Comparison of ENCODE assay signal across 11 mouse cellular contexts in the genomic region with DNA sequence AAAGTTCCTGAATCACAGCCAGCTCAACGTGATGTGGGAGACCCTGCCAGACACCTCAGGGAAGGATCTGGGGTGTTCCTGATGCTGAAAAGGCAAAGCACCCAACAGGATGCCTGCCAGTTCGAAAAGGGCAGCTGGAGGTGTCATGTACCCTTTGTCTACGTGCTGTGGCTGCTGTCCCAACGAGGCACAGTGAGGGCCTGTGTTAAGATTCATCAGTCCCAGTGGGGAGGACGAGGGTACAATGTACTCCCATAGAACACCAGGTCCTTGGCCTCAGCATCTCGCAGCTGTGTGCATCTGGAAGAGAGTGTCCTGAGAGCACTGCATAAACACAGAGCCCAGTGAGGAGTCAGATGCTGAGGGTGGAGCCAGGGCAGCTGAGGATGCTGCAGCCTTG.
A peak's percentile ranks its signal among the peaks of the same experiment; 100 is the strongest.
DNase-seq lines count a peak whose midpoint lies in the region; ATAC-seq and TF ChIP-seq lines count a peak whose summit lies in the region.
"Had no signal": no experiment of that assay in that cellular context is flagged by ENCODE, and none has a peak within 500 bp of the region (broad histone marks: within the 10 kb centered on the region; RNA-seq: fewer than 3 reads in every experiment).

No protein-coding gene starts in this region.

- no peak overlapping the region for H3K4me2 ChIP-seq in midbrain, postnatal 0 days (ENCODE audit: low read depth, low read length, poor library complexity, severe bottlenecking)
- H3K4me2 ChIP-seq in midbrain, embryonic 14.5 days (ENCODE audit: low read length): no peak overlapping the region
- no peak overlapping the region for H3K4me2 ChIP-seq in stomach, embryonic 15.5 days

- H3K27me3 ChIP-seq in midbrain, postnatal 0 days (ENCODE audit: insufficient read depth, low read length): no peaks in the 10 kb centered on the region
- no peaks in the 10 kb centered on the region for H3K27me3 ChIP-seq in midbrain, embryonic 14.5 days (ENCODE audit: control insufficient read depth, insufficient read depth, low read length)
- H3K27me3 ChIP-seq in stomach, embryonic 15.5 days (replicated peaks): no peaks in the 10 kb centered on the region

- WGBS in midbrain, postnatal 0 days: 53% methylated on average over 6 of the region's 6 CpGs
- 48% methylated on average over 6 of the region's 6 CpGs for WGBS in midbrain, embryonic 14.5 days
- WGBS in stomach, embryonic 15.5 days: 58% methylated on average over 6 of the region's 6 CpGs

- H3K27ac ChIP-seq in midbrain, postnatal 0 days (ENCODE audit: low read depth, low read length): no peak overlapping the region
- H3K27ac ChIP-seq in midbrain, embryonic 14.5 days (replicated peaks; ENCODE audit: low read depth, low read length): no peak overlapping the region
- H3K27ac ChIP-seq in stomach, embryonic 15.5 days: peak overlapping the region; percentile 74

- no peak for TF ChIP-seq CTCF in midbrain, postnatal 0 days (IDR thresholded peaks at IDR 0.05)

- no peak overlapping the region for H3K4me3 ChIP-seq in midbrain, postnatal 0 days (ENCODE audit: low read depth, low read length)
- H3K4me3 ChIP-seq in midbrain, embryonic 14.5 days (replicated peaks; ENCODE audit: low read depth, low read length): no peak overlapping the region
- H3K4me3 ChIP-seq in stomach, embryonic 15.5 days (replicated peaks): no peak overlapping the region

- no peaks in the 10 kb centered on the region for H3K9me3 ChIP-seq in midbrain, postnatal 0 days (ENCODE audit: low read length)
- no peaks in the 10 kb centered on the region for H3K9me3 ChIP-seq in midbrain, embryonic 14.5 days (ENCODE audit: control insufficient read depth, low read length)
- no peaks in the 10 kb centered on the region for H3K9me3 ChIP-seq in stomach, embryonic 15.5 days

- DNase-seq in midbrain, postnatal 0 days (ENCODE audit: low spot score): peak; percentile 41
- no peak for DNase-seq in midbrain, embryonic 14.5 days
- DNase-seq in heart, adult 8-10 months (ENCODE audit: low spot score): peak; percentile 87
- peak; percentile 12 to 26 for DNase-seq in left cerebral cortex, adult 18-20 months (ENCODE audit: low spot score in 2 of 2)
- DNase-seq in adrenal gland, postnatal 25 days: no peak
- DNase-seq in natural killer cell, adult 2 months (ENCODE audit: low spot score in 2 of 2): no peak
- no peak for DNase-seq in thymus, adult 18-20 months
- DNase-seq: kidney, postnatal 25 days; thymus, postnatal 36 days had no signal

- no peak overlapping the region for H3K9ac ChIP-seq in midbrain, postnatal 0 days (replicated peaks; ENCODE audit: low read length, poor library complexity, severe bottlenecking)
- H3K9ac ChIP-seq in midbrain, embryonic 14.5 days (replicated peaks; ENCODE audit: low read length): no peak overlapping the region
- H3K9ac ChIP-seq in stomach, embryonic 15.5 days: no peak overlapping the region

- H3K4me1 ChIP-seq in midbrain, postnatal 0 days (ENCODE audit: insufficient read depth, low read length): no peaks in the 10 kb centered on the region
- 0 out of 2 replicates have a peak, but pooled peaks cover 2% of the 10 kb centered on the region for H3K4me1 ChIP-seq in midbrain, embryonic 14.5 days (ENCODE audit: control insufficient read depth, insufficient read depth, low read length)
- no peaks in the 10 kb centered on the region for H3K4me1 ChIP-seq in stomach, embryonic 15.5 days

- no peaks in the 10 kb centered on the region for H3K36me3 ChIP-seq in midbrain, postnatal 0 days (ENCODE audit: insufficient read depth, low read length)
- H3K36me3 ChIP-seq in midbrain, embryonic 14.5 days (ENCODE audit: control insufficient read depth, insufficient read depth, low read length): no peaks in the 10 kb centered on the region
- H3K36me3 ChIP-seq in stomach, embryonic 15.5 days: no peaks in the 10 kb centered on the region

- no peak for ATAC-seq in midbrain, postnatal 0 days (ENCODE audit: low FRiP score)
- ATAC-seq in midbrain, embryonic 14.5 days (ENCODE audit: low FRiP score, low TSS enrichment): no peak
- peak; percentile 72; the same call in 1 of the 2 replicates for ATAC-seq in stomach, embryonic 15.5 days (ENCODE audit: insufficient read depth, low FRiP score, low read depth)
- ATAC-seq: activated CD4-positive, CD25-positive, alpha-beta regulatory T cell, adult 4 months had no signal

Comparison
In these comparisons a context has a peak if more than half of its experiments do, and no peak if none do; other contexts are left out.
1. DNase-seq: peak in midbrain, postnatal 0 days (single experiment), heart, adult 8-10 months (single experiment) and left cerebral cortex, adult 18-20 months (2 of 2); none in midbrain, embryonic 14.5 days (single experiment), adrenal gland, postnatal 25 days (single experiment), natural killer cell, adult 2 months (0 of 2) and thymus, adult 18-20 months (0 of 2).